Mouse (Mus musculus) layer of hippocampus, postnatal 36 days (tissue): ENCODE data around the gene Cdk9. TPM values are rescaled to one million over a fixed set of nuclear protein-coding genes. Genes with fewer than 3 reads are reported as not detected.
A peak's percentile ranks its signal among the peaks of the same experiment; 100 is the strongest.

Source experiments
- DNase-seq, 2 experiments: peaks; one replicate each; pipeline ENCODE4 v3.0.0; 2022
- total RNA-seq, 2 experiments: library from RNA; stranded (reverse); gene quantifications; 2 replicates each; pipeline ENCODE4 v1.2.3; 2021

Cdk9 gene
- 100 to 1,000 TPM; 110 to 117 TPM for total RNA-seq

DNA sequence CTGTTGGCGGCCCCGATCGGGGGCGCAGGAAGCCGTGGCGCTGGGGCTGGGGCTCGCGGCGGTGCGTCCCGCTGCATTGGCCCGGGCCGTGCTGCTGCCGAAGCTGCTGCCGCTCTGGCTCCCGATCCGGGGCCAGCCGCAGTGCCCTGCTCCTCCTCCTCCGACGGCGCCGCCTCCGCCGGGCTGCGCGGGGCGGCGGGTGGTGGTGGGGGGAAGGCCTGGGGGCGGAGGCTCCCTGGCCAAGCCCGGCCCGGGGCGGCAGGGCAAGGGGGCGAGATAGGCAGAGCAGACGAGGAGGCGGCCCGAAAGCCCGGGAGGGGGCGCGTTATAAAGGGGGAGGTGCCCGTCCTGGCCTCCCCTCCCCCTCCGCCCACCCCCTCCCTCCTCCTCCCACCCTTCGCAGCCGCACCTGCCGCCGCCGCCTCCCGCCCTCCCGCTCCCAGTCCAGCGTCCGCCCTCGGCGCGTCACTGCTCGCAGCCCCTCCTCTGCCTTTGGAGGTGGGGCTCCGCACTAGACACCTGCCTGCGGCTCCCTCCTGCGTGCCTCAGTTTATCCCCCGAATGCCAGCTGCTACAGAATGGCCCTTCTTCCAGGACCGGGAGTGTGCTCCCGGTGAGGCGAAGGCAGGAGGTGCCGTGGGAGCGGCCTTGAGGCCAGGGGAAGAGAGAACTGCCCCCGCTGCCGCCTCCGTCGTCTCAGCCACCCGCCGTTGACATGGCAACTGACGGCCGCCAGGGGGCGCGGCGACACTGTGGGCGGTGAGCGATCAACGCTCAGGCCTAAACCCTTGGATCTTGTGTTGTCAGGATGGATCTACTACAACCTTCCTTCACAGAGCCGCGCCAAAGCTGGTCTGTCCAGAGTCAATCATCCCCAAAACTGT is at the start of gene Cdk9:
Cdk9 (minus strand) TSS at position 143 of the 884 bp plus-strand sequence.
- DNase-seq = peak; percentile 93 to 95

DNA sequence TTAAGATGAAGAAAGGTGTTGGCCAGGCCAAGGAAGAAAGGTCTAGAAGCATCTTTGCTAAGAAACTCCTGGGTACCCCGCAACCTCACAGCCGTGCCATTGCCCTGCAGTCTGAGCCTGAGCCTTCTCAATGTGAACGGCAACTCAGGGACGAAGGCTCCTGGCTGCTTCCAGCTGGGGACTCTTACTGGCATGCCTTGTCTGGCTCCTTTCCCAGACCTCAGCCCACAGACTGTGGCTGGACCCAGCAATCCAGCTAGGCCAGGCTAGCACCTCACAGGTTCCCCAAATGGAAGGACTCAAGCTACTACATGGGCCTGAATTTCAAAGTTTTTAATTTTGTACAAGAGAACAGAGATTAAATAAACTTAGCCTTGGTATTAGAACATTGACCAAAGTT is 49.0 kb upstream of the Cdk9 start:
- no peak for DNase-seq

DNA sequence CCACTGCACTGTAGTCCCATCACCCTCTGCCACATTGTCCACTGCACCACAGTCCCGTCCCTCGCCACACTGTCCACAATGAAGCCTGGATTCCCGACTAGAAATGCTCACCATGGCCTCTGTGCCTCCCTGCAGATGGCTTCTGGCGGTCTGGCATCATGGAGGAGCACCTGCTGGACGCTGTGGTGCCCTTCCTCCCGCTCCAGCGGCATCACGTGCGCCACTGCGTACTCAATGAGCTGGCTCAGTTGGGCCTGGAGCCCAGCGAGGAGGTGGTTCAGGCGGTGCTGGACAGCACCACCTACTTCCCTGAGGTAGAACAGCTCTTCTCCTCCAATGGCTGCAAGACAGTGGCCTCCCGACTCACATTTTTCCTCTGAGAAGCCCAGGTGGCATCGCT is 48.5 kb upstream of the Cdk9 start:
- DNase-seq = no peak

DNA sequence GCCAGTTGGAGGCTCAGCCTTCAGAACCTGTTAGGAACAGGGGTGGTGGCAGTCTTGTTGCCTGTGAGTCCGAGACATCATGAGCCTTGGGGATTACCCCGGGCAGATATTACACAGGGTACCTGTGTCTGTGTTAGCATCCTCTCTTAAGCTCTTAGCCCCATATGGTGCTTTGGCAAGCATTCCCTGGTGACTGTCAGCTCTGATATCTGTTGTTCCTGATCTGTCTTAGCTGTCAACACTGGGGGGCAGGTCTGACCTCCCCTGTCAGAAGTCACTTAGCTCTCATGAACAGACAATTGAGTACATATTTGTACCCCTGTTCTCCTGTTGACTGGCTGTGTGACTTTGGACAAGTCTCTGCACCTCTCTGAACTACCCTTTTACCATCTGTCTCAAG is 46.1 kb upstream of the Cdk9 start:
- no peak for DNase-seq

DNA sequence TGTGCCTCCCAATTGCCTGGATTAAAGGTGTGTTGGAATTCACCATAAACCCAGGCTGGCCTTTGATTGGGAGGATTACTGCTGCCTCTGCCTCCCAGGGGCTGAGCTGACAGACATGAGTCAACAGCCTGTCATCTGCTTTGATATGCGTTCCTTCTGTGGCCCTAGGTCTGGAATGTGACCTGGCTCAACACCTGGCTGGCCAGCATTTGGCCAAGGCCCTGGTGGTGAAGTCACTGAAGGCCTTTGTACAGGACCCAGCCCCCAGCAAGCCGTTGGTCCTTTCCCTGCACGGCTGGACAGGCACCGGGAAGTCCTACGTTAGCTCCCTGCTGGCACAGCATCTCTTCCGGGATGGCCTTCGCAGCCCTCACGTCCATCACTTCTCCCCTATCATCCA is 45.6 kb upstream of the Cdk9 start:
- DNase-seq = no peak

DNA sequence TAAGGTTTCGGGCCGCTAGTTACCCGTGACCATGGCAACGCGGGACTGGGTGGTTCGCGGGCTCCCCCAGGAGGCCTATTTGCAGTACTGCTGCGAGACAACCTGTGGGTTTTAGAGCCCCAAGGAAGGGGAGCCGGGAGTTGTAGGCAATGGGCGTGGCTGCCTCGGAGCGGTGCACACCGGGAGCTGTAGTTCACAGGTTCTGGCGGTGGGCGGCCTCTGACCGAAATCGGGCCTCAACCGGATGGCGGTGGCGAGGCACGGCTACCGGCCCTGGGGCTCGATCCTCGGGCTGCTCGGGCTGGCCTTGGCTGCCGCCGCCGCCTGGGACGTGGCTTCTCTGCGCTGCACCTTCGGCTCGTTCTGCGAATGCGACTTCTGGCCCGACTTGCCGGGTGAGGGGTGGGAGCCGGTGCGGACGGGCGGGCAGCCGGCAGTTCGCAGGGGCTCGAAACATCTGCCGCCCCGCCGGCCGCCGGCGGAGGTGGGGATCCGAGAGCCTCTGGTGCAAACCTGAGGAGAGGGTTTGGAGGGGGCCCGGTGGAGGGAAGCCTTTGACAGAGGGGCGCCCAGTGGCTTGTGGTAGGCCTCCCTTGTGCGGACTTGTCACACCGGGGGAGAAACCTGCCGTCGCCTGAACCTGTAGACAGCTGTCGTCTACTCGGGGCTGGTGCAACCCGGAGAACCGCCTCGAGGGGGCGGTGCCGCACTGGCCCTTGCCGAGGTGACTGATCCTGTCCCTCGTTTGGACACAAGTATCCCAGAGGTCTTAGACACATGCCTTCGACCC is 44.4 kb upstream of the Cdk9 start, which contains the start of gene Tor2a:
Tor2a (plus strand) TSS at position 179 of the 790 bp plus-strand sequence.
- peak; percentile 95 to 97 for DNase-seq

DNA sequence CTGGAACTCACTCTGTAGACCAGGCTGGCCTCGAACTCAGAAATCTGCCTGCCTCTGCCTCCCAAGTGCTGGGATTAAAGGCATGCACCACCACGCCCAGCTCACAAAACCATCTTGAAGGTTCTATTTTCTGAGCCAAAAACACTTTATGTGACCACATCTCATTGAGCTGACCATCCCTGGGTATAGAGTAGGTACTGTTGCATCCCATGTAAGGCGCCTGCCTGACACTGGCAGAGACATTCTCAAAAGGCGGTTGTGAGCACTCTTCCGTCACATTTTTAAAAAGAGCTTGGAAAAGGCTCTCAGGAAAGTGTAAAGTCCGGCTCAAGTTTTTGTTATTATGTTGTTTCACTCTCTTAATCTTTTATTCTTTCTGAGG is 43.8 kb upstream of the Cdk9 start:
- no peak for DNase-seq

DNA sequence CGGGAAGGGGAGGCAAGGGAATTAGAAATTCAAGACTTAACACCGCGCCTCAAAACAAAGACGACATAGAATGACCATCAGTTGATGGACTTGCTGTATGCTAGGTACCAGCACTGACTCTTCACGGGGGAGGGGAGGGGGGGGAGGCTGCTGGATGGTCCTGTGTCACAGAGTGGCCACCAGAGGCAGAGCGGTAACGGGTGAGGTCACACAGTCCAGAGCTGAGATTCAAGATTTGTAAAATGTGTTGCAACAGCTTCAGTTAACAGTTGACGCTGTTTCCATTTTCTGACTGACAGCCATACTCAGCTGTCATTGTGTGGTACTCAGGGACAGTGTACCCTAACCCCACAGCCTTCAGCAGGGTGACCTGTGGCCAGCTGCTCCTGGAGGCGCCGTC is 39.3 kb upstream of the Cdk9 start:
- DNase-seq = no peak

DNA sequence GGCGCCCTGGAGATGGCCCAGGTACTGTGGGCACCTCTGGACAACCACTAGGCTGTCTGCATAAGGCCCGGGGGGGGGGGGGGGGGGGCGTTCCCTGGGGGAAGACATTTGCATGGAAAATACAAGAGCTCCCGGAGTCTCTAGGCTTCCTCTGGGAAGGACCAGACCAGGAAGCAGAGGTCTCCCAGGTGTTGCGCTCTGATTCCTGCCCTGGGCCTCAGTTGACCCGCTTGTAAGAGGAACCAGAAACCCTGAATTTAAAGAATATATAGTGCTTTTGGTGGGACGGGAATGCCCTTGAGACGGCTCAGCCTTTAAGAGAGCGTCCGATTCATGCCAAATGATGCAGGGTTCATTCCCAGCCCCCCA is 38.8 kb upstream of the Cdk9 start:
- DNase-seq = no peak

DNA sequence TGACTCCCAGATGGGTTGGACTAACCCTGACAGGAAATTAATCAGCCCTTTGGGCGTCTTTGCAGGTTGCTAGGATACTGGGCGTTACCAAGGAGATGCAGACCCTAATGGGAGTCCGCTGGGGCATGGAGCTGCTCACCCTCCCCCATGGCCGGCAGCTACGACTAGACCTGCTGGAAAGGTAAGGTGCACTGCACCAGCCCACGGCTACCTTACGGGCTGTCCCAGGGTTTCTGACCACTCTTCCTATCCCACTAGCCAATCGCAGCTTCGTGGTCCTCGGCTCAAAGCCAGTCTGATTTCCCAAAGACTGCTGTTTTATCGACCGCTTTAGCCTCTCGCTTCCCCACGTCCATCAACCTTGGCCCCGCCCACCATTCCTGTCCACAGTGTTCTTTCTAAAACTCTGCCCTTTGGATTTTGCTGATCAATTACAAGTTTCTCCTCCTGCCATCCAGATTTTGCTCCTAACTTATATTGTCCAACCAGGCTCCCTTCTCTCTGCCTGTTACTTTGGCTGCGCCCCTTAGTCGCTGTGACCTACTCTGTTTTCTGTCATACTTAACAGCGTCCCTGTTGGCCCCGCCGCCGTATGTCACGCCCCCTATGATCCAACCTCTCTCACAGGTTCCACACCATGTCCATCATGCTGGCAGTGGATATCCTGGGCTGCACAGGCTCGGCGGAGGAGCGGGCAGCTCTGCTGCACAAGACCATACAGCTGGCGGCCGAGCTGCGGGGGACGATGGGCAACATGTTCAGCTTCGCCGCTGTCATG is 38.2 kb upstream of the Cdk9 start:
- no peak for DNase-seq

DNA sequence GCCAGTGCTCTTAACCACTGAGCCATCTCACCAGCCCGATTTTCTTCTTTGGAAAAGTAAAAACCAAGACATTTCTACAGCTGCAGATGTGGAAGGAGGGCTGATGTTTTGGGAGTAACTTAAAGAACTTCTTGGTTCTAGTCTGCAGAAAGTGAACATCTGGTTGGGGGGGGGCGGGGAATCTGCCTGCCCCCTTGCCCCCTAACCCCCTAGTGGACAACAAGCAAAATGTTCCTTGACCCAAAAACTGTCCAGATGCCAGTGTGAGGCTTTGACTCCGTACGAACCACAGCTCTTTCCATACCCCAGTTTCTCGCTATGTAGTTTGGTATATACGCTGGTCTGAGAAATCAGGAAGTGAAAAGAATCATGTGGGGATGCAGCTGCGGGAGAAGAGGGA is 37.3 kb upstream of the Cdk9 start:
- no peak for DNase-seq

DNA sequence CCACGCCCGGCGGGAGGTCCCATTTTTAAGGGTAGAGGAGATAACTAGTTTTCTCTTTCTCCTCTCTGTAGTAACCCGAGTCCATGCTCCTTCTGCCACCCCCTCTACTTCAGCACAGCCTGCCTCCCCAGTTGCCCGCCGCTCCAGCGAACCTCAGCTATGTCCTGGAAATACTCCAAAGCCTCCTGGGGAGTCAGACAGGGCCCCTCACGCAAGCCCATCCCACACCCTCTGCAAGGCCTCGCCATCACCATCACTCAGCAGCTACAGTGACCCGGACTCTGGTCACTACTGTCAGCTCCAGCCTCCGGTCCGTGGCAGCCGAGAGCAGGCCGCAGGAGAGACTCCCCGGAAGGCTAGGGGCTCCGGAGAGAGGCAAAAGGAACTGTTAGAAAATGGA is 36.2 kb upstream of the Cdk9 start:
- DNase-seq = no peak

DNA sequence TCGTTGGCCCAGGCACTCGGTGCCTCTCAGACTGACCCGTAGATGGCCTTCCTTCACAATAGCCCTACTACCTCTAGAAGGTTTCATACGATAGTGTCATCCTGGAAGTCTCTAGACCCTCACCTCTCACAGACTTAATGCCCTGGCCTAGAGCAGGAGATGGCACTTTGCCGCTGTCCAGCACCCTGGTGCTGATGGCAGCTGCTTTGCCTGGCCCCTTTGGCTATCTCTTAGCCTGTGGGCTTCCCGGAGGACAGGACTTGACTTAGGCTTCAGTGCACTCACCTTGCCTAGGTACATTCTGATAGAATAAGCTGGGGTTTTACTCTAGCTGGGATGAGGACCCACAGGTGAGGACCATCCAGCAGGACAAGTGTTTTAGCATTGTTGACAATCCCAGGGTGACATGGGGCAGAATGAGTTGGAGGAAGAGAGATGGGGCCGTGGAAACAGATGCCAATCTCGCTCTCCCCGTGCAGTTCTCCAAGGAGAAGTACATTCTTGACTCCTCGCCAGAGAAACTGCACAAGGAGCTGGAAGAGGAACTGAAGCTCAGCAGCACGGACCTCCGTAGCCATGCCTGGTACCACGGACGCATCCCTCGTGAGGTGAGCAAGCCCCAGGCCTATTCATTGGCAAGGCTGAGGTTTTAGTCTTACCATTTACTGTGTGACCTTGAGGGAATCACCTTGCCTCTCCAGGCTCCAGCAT is 31.6 kb upstream of the Cdk9 start:
- DNase-seq = no peak

DNA sequence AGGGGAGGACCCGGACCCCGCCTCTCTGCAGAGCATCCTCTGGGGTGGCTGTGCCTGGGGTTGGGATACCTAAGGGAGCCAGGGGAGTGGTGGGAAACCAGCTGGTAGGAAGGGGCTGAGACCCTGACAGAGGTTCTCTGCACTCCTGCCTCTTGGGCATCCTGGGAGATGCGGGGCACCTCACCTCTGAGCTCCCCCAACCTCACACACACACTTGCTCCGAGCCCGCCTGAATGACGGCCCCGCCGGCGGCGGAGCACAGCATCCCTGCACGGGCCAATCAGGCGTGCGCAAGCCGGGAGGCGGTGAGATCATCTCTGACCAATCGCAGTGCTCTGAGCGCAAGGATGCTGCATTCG is 29.3 kb upstream of the Cdk9 start:
- DNase-seq = peak; percentile 83 to 86

DNA sequence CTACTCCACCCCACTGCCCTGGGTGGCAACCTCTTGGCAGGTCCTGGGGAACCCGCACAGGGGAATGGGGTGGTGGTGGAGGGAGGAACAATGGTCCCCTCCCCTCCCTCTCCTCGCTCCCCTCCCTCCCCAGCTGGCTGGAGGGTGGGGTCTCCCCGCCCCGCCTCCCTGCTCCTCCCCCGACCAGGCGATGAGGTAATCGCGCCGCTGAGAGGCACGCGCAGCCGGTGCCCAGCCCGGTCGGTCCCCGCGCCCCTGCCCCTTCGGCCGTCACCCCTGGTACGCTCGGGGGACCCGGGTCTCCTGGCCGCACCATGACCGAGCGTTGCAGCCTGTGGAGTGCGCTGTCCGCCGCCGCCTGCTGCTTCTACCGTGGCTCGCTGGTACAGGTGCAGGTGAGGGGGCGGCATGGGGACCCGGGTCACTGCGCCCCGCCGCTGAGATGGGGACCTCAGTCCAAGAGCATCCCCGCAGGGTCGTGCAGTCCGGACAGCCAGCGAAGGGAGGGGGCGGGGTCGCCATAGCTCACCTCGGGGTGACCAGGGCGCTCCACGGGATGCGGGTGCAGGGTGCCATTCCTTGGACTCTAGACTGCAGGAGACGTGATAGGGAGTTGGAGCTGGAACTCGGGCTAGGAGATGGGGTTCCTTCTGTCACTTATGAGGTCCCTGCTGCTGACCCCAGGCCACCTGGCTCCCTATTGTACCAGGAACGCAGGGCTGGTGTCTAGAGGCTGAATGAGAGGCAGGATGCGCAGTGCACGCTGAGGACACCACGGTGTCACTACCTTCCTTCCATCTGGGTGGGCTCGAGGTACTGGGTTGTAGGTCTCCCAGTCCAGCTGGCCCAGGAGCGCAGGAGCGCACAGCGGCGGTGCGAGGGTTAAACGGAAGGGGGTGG is 28.6 kb upstream of the Cdk9 start:
- peak; percentile 49 to 71 for DNase-seq

DNA sequence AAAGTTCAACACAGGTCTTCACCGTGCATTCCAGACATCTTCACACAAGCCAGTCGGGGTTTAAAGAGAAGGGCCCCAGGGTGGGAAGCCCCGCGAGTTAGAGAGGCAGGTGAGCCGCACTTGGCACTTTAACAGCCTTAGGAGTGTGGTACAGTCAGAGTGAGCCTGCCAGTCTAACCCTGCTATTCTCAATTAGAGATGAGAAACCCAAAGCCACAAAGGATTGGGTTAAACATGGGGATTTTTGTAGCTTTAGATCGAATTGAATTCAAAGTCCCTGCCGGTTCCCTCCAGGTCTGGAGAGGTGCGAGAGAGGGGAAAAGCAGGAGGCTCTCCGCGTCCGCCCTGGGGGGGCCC is 28.0 kb upstream of the Cdk9 start, which contains the start of gene 6330409D20Rik:
6330409D20Rik (minus strand) TSS at position 101 of the 357 bp plus-strand sequence.
- DNase-seq = no peak

DNA sequence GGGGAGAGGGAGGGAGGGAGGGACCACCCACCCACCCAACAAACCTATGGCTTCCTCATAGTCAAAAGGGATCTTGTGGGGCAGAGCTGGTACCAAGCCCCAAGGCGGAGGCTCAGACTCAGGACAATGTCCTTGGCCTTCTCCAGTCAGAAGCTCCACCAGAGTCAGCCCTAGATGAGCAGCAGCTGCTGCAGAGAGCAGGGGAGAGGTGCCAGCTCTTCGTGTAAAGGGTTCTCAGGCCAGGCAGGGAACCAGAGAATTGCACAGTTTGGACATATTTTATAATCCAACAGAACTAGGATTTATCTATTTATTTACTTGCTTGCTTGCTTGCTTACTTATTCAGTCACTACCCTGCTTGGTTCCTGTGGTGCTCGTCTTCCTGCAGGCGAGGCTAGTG is 26.4 kb upstream of the Cdk9 start:
- no peak for DNase-seq

DNA sequence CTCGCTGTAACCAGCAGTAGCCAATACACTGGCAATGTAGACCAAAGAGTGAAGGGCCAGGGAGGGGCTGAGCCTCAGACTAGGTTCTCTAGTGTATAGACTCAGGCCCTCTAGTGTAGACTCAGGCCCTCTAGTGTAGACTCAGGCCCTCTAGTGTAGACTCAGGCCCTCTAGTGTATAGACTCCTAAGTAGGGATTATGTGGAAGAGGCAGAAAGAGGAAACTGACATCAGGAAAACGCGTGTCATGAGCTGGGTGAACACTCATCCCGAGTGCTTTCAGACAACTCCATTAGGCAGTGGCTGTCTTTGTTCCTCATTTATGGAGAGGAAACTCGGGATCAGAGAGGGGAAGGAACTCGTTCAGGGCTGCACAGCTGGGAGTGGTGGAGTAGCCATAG is 24.1 kb upstream of the Cdk9 start:
- DNase-seq = no peak

DNA sequence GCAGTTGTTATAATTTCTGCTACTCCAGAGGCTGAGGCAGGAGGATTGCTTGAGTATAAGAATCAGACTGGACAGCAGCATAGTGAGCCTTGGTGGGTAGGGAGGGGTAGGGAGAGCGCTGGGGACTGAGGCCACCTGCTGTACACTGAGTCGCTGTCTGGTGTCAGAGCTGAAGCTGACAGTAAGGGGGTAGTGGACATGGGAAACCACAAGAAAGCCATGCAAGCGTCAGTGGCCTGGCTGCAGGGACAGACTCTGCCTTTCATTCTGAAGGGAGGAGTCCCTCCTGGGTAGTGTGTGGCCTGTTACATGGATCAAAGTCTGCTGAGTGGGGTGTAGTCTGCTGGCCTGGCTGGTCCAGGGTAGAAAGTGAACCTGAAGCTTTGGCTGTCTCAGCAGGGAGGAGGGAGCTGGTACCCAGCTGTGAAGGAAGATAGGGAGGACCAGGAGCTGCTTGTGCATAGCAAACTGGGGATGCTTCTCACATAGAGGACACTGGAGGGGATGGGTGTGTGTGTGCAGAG is 23.5 kb upstream of the Cdk9 start:
- no peak for DNase-seq

DNA sequence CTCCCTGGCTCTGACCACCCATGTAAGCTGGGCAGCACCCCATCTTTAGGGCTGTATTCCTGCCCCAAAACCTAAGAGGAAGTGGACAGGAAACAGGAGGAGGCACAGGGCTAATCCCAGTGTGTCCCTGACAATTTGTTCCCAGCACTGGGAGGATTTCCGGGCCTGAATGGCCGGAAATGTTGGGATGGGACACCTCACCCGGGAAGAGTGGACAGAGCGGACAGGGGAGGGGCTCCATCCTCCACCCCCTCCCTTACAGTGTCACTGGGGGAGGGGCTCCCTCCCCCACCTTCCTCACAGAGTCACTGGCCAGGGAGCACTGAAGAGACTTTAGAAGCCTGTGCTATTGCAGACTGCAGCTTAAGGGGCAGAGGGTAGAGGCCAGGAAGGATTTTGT is 22.1 kb upstream of the Cdk9 start:
- no peak for DNase-seq

DNA sequence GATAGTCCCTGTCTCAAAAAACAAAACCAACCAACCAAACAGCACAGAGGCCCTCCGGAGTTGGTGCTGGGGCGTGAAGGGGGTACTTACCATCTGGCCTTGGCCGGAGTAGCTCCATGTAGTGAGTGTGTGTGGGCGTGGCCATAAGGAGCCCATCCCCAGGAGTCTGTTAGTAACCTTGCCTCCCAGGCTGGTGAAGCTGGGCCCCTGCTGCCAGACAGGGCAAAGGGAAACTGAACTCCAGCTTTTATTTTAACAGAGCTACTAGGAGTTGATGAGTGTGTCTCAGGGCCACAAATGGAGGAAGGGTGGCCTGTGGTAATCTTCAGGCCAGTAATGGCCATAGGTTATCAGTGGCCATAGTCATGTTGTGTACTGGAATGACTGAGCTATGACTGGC is 21.6 kb upstream of the Cdk9 start:
- DNase-seq = no peak
